Comparison of ENCODE assay signal across 15 mouse cellular contexts in the genomic region with DNA sequence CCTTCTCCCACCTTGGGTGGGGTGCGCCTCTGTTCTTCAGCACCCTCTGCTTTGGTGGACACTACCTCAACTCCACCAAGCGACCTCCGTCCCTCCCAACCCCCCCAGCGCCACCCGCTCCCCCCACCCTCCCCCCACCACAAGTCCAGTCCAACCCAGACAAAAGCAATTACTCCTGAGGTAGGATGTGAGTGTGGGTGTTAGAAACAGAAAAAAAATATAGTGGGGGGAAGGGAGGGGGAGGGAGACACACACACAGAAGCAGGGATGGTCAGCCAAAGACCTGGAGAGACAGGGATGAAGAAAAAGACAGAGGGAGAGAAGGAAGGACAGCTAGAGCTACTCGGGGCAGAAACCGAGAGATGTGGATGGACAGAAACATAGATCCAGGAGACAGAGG. TPM values are rescaled to one million over a fixed set of nuclear protein-coding genes. Genes with fewer than 3 reads are reported as not detected.
A peak's percentile ranks its signal among the peaks of the same experiment; 100 is the strongest.
DNase-seq lines count a peak whose midpoint lies in the region; ATAC-seq and TF ChIP-seq lines count a peak whose summit lies in the region.
"Had no signal": no experiment of that assay in that cellular context is flagged by ENCODE, and none has a peak within 500 bp of the region (broad histone marks: within the 10 kb centered on the region; RNA-seq: fewer than 3 reads in every experiment).

No protein-coding gene starts in this region.

- no peak for ATAC-seq in liver, embryonic 15.5 days (ENCODE audit: insufficient read depth)
- ATAC-seq in liver, postnatal 0 days, result no peak
- ATAC-seq in hindbrain, embryonic 11.5 days (ENCODE audit: low FRiP score), result no peak

- 0 out of 2 replicates have a peak overlapping the region, but pooled peaks have one; percentile 87 for H3K27ac ChIP-seq in liver, embryonic 15.5 days (replicated peaks)
- H3K27ac ChIP-seq in liver, postnatal 0 days (ENCODE audit: low read depth), result no peak overlapping the region
- H3K27ac ChIP-seq in hindbrain, embryonic 11.5 days (ENCODE audit: low read depth, low read length), result peak overlapping the region; percentile 90
- peak overlapping the region; percentile 92 for H3K27ac ChIP-seq in midbrain, embryonic 10.5 days (replicated peaks)
- H3K27ac ChIP-seq: embryonic facial prominence, embryonic 15.5 days; gastrocnemius, adult 2 months; heart, embryonic 10.5 days; left cerebral cortex, adult 2 months; lung, embryonic 15.5 days had no signal

- H3K27me3 ChIP-seq in liver, embryonic 15.5 days, result peaks cover 63% of the 10 kb centered on the region
- peaks cover 43% of the 10 kb centered on the region for H3K27me3 ChIP-seq in liver, postnatal 0 days (ENCODE audit: insufficient read depth, low read length)
- H3K27me3 ChIP-seq in hindbrain, embryonic 11.5 days (ENCODE audit: control insufficient read depth, insufficient read depth, low read length), result peaks cover 2% of the 10 kb centered on the region; the same call in 1 of the 2 replicates
- peaks cover 87% of the 10 kb centered on the region for H3K27me3 ChIP-seq in midbrain, embryonic 10.5 days (ENCODE audit: low read depth, poor library complexity, severe bottlenecking)

- TF ChIP-seq POLR2A in lung, adult 2 months (IDR thresholded peaks at IDR 0.05; ENCODE audit: borderline replicate concordance, extremely low read depth, low read depth, low read length), result no peak

- no peak overlapping the region for H3K9ac ChIP-seq in liver, embryonic 15.5 days
- H3K9ac ChIP-seq in liver, postnatal 0 days (replicated peaks), result no peak overlapping the region
- H3K9ac ChIP-seq in hindbrain, embryonic 11.5 days (ENCODE audit: low read depth, low read length), result peak overlapping the region; percentile 46; the same call in 1 of the 2 replicates
- H3K9ac ChIP-seq: embryonic facial prominence, embryonic 15.5 days; lung, embryonic 15.5 days had no signal

- TF ChIP-seq CTCF in liver, postnatal 0 days (IDR thresholded peaks at IDR 0.05; ENCODE audit: low read depth), result no peak
- no peak for TF ChIP-seq CTCF in lung, adult 2 months (IDR thresholded peaks at IDR 0.05; ENCODE audit: insufficient read depth, low read length)

- intact Hi-C loops in left cerebral cortex, postnatal 25 days (cut with DNase I), result no loop called here
- intact Hi-C loops in heart, postnatal 36 days (cut with DNase I), result no loop called here

- H3K4me3 ChIP-seq in liver, embryonic 15.5 days (replicated peaks), result no peak overlapping the region
- no peak overlapping the region for H3K4me3 ChIP-seq in liver, postnatal 0 days (ENCODE audit: low read depth, low read length)
- peak overlapping the region; percentile 28 for H3K4me3 ChIP-seq in hindbrain, embryonic 11.5 days (ENCODE audit: low read depth, low read length)
- H3K4me3 ChIP-seq in midbrain, embryonic 10.5 days, result peak overlapping the region; percentile 50
- H3K4me3 ChIP-seq in lung, adult 2 months (replicated peaks; ENCODE audit: extremely low read depth, low read depth, low read length), result no peak overlapping the region
- H3K4me3 ChIP-seq: embryonic facial prominence, embryonic 15.5 days; gastrocnemius, adult 2 months; heart, embryonic 10.5 days; left cerebral cortex, adult 2 months; lung, embryonic 15.5 days had no signal

- H3K36me3 ChIP-seq in liver, embryonic 15.5 days (replicated peaks), result no peaks in the 10 kb centered on the region
- no peaks in the 10 kb centered on the region for H3K36me3 ChIP-seq in liver, postnatal 0 days (replicated peaks; ENCODE audit: insufficient read depth, low read length)
- no peaks in the 10 kb centered on the region for H3K36me3 ChIP-seq in hindbrain, embryonic 11.5 days (ENCODE audit: control insufficient read depth, insufficient read depth, low read length)
- no peaks in the 10 kb centered on the region for H3K36me3 ChIP-seq in midbrain, embryonic 10.5 days
- H3K36me3 ChIP-seq: embryonic facial prominence, embryonic 15.5 days; heart, embryonic 10.5 days; lung, embryonic 15.5 days had no signal

- peaks cover 51% of the 10 kb centered on the region for H3K4me1 ChIP-seq in liver, embryonic 15.5 days (replicated peaks)
- H3K4me1 ChIP-seq in liver, postnatal 0 days (ENCODE audit: insufficient read depth), result peaks cover 29% of the 10 kb centered on the region
- H3K4me1 ChIP-seq in hindbrain, embryonic 11.5 days (replicated peaks; ENCODE audit: control insufficient read depth, insufficient read depth, low read length), result peaks cover 45% of the 10 kb centered on the region
- H3K4me1 ChIP-seq in midbrain, embryonic 10.5 days, result peaks cover 82% of the 10 kb centered on the region
- no peaks in the 10 kb centered on the region for H3K4me1 ChIP-seq in lung, adult 2 months (ENCODE audit: control insufficient read depth, insufficient read depth, low read length)

- 43% methylated on average over 7 of the region's 7 CpGs for WGBS in liver, embryonic 15.5 days (ENCODE audit: insufficient replicate concordance)
- 44% methylated on average over 7 of the region's 7 CpGs for WGBS in liver, postnatal 0 days (ENCODE audit: insufficient replicate concordance)
- 48% methylated on average over 7 of the region's 7 CpGs for WGBS in hindbrain, embryonic 11.5 days
- 60% methylated on average over 7 of the region's 7 CpGs for WGBS in midbrain, embryonic 10.5 days
- 50% methylated on average over 7 of the region's 7 CpGs for WGBS in lung, adult 2 months

- no peak for TF ChIP-seq EP300 in liver, postnatal 0 days (IDR thresholded peaks at IDR 0.05; ENCODE audit: low read depth)

- H3K9me3 ChIP-seq in liver, embryonic 15.5 days (replicated peaks), result no peaks in the 10 kb centered on the region
- no peaks in the 10 kb centered on the region for H3K9me3 ChIP-seq in liver, postnatal 0 days (ENCODE audit: low read length)
- no peaks in the 10 kb centered on the region for H3K9me3 ChIP-seq in hindbrain, embryonic 11.5 days (ENCODE audit: control insufficient read depth, low read length)
- H3K9me3 ChIP-seq in midbrain, embryonic 10.5 days (replicated peaks), result no peaks in the 10 kb centered on the region
- H3K9me3 ChIP-seq: embryonic facial prominence, embryonic 15.5 days; heart, embryonic 10.5 days; lung, embryonic 15.5 days had no signal

- no peak for DNase-seq in liver, postnatal 0 days
- no peak for DNase-seq in hindbrain, embryonic 11.5 days (ENCODE audit: low spot score)
- DNase-seq in midbrain, embryonic 10.5 days (ENCODE audit: low spot score), result no peak
- DNase-seq in lung, adult 2 months, result no peak
- DNase-seq in left cerebral cortex, postnatal 25 days (ENCODE audit: low spot score in 2 of 2), result no peak
- no peak for DNase-seq in heart, postnatal 36 days
- DNase-seq in thymus, postnatal 0 days (ENCODE audit: low spot score), result no peak
- DNase-seq: cerebellum, postnatal 14 days; gastrocnemius, adult 2 months; kidney, postnatal 36 days had no signal

- no peak overlapping the region for H3K4me2 ChIP-seq in liver, embryonic 15.5 days
- no peak overlapping the region for H3K4me2 ChIP-seq in liver, postnatal 0 days (ENCODE audit: low read depth, low read length)
- peak overlapping the region; percentile 29; the same call in 1 of the 2 replicates for H3K4me2 ChIP-seq in hindbrain, embryonic 11.5 days (replicated peaks; ENCODE audit: low read depth, low read length)
- H3K4me2 ChIP-seq: embryonic facial prominence, embryonic 15.5 days; lung, embryonic 15.5 days had no signal

RNA-seq across cellular contexts. Expression of a gene that starts 25.7 kb away (rescaled TPM):
- polyA plus RNA-seq in liver, embryonic 15.5 days (2015; fragmentation: Nextera tagmentation; extraction: Ambion mirVana), result 1.6 and 2.1 TPM in 2 replicates
- 2.0 and 2.9 TPM in 2 replicates for polyA plus RNA-seq in liver, postnatal 0 days (2015; fragmentation: Nextera tagmentation; extraction: Ambion mirVana)
- polyA plus RNA-seq in hindbrain, embryonic 11.5 days (2014; fragmentation: Nextera tagmentation; extraction: Ambion mirVana), result 40.1 and 51.9 TPM in 2 replicates
- polyA plus RNA-seq in midbrain, embryonic 10.5 days (2016; fragmentation: Nextera tagmentation; extraction: Ambion mirVana), result 13.6 and 26.5 TPM in 2 replicates
- polyA plus RNA-seq in lung, adult 2 months (2012; rRNA removed), result 6.0 and 6.1 TPM in 2 replicates
- 10 to 100 TPM; 11.8 to 13.7 TPM for total RNA-seq in left cerebral cortex, postnatal 25 days (2021)
- total RNA-seq in heart, postnatal 36 days (2021), result under 1 TPM; 0.53 to 0.68 TPM
- 1.5 and 1.9 TPM in 2 replicates for polyA plus RNA-seq in thymus, postnatal 0 days (2015; fragmentation: Nextera tagmentation; extraction: Ambion mirVana)

Comparison
In these comparisons a context has a peak if more than half of its experiments do, and no peak if none do; other contexts are left out.
1. H3K4me3 ChIP-seq: peak in hindbrain, embryonic 11.5 days (single experiment) and midbrain, embryonic 10.5 days (single experiment); none in liver, embryonic 15.5 days (single experiment), liver, postnatal 0 days (single experiment) and lung, adult 2 months (single experiment).